Mouse (Mus musculus) heart, adult 2 months (tissue): ENCODE data around the gene Map4.

ENCODE experiments used
- CTCF ChIP-seq: fragments of 200-600 bp; IDR thresholded peaks from 2 replicates; pipeline ENCODE4 v1.8.1; 2022; ENCODE audit warnings: antibody characterized with exemption, mild to moderate bottlenecking, moderate library complexity
- EP300 ChIP-seq: fragments of 200-500 bp; IDR thresholded peaks from 2 replicates; pipeline ENCODE4 v1.6.1; 2011; ENCODE audit warnings: low read depth, low read length, control low read depth; ENCODE audit not compliant: insufficient read depth

- TF ChIP-seq EP300, result no peak
- TF ChIP-seq CTCF, result no peak
Measured at GRCm38 (mm10) chr9:110131525-110132197, 200.4 kb downstream of the Map4 start.
